ENCODE assay signal across 10 mouse cellular contexts in the genomic region with DNA sequence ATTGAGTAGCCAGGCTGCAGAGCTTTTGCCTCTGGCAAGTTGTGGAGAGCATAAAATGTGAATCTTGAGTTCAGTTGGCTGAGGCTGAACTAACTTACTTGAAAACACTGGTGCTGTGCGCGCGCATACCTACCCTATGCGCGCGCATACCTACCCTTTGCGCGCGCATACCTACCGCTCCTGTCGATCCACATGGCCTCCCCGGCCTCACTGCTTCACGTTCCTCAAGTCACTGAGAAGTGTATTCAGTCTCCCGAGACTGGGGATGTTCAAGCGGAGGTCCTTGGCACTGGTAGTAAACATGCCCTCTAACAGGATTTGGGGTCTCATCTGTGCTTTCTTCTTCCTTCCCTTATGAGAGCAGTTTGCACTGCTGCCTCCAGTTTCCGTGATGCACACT. TPM values are rescaled to one million over a fixed set of nuclear protein-coding genes. Genes with fewer than 3 reads are reported as not detected.
A peak's percentile ranks its signal among the peaks of the same experiment; 100 is the strongest.
DNase-seq lines count a peak whose midpoint lies in the region; ATAC-seq and TF ChIP-seq lines count a peak whose summit lies in the region.
"Had no signal": no experiment of that assay in that cellular context is flagged by ENCODE, and none has a peak within 500 bp of the region (broad histone marks: within the 10 kb centered on the region; RNA-seq: fewer than 3 reads in every experiment).

No protein-coding gene starts in this region.

- H3K9me3 ChIP-seq in heart, embryonic 12.5 days (replicated peaks), result peaks cover 2% of the 10 kb centered on the region; the same call in 1 of the 2 replicates
- H3K9me3 ChIP-seq in forebrain, postnatal 0 days (ENCODE audit: low read length), result no peaks in the 10 kb centered on the region
- H3K9me3 ChIP-seq in liver, embryonic 15.5 days (replicated peaks), result no peaks in the 10 kb centered on the region

- H3K4me3 ChIP-seq in heart, embryonic 12.5 days, result peak overlapping the region; percentile 41
- no peak overlapping the region for H3K4me3 ChIP-seq in forebrain, postnatal 0 days (ENCODE audit: low read depth, low read length)
- peak overlapping the region; percentile 37 for H3K4me3 ChIP-seq in liver, embryonic 15.5 days (replicated peaks)
- H3K4me3 ChIP-seq: myocyte had no signal

- no peaks in the 10 kb centered on the region for H3K27me3 ChIP-seq in heart, embryonic 12.5 days (replicated peaks)
- no peaks in the 10 kb centered on the region for H3K27me3 ChIP-seq in forebrain, postnatal 0 days (ENCODE audit: insufficient read depth, low read length)
- H3K27me3 ChIP-seq in liver, embryonic 15.5 days, result no peaks in the 10 kb centered on the region
- H3K27me3 ChIP-seq: CH12.LX had no signal

- no peak for TF ChIP-seq CTCF in forebrain, postnatal 0 days (IDR thresholded peaks at IDR 0.05; ENCODE audit: low read depth)

- ATAC-seq in heart, embryonic 12.5 days (ENCODE audit: insufficient number of reproducible peaks, low FRiP score), result 0 out of 2 replicates have a peak, but pooled peaks have one; percentile 29
- ATAC-seq in forebrain, postnatal 0 days, result no peak
- ATAC-seq in liver, embryonic 15.5 days (ENCODE audit: insufficient read depth), result peak; percentile 45; the same call in 1 of the 2 replicates

- H3K27ac ChIP-seq in heart, embryonic 12.5 days (ENCODE audit: poor library complexity, severe bottlenecking), result no peak overlapping the region
- H3K27ac ChIP-seq in forebrain, postnatal 0 days (ENCODE audit: low read depth, low read length), result no peak overlapping the region
- 0 out of 2 replicates have a peak overlapping the region, but pooled peaks have one; percentile 42 for H3K27ac ChIP-seq in liver, embryonic 15.5 days (replicated peaks)

- peaks cover 8% of the 10 kb centered on the region for H3K36me3 ChIP-seq in heart, embryonic 12.5 days
- H3K36me3 ChIP-seq in forebrain, postnatal 0 days (ENCODE audit: insufficient read depth), result peaks cover 9% of the 10 kb centered on the region
- peaks cover 86% of the 10 kb centered on the region for H3K36me3 ChIP-seq in liver, embryonic 15.5 days (replicated peaks)

- DNase-seq in heart, adult 9 months (ENCODE audit: low spot score in 2 of 2), result no peak
- peak; percentile 94 for DNase-seq in ES-CJ7 (ENCODE audit: low read depth, low spot score)
- DNase-seq in forebrain, postnatal 0 days, result no peak
- peak; percentile 81 for DNase-seq in testis, postnatal 14 days (ENCODE audit: low spot score)
- DNase-seq in cerebellum, adult 18-20 months, result no peak
- DNase-seq in left cerebral cortex, adult 9 months (ENCODE audit: low spot score in 2 of 2), result no peak

- H3K4me2 ChIP-seq in heart, embryonic 12.5 days, result peak overlapping the region; percentile 60
- 0 out of 2 replicates have a peak overlapping the region, but pooled peaks have one; percentile 5 for H3K4me2 ChIP-seq in forebrain, postnatal 0 days (ENCODE audit: low read depth)
- H3K4me2 ChIP-seq in liver, embryonic 15.5 days, result peak overlapping the region; percentile 53

- H3K4me1 ChIP-seq in heart, embryonic 12.5 days (replicated peaks), result no peaks in the 10 kb centered on the region
- no peaks in the 10 kb centered on the region for H3K4me1 ChIP-seq in forebrain, postnatal 0 days (ENCODE audit: insufficient read depth)
- H3K4me1 ChIP-seq in liver, embryonic 15.5 days (replicated peaks), result peaks cover 17% of the 10 kb centered on the region

- WGBS in heart, embryonic 12.5 days, result 25% methylated on average over 16 of the region's 16 CpGs
- 38% methylated on average over 16 of the region's 16 CpGs for WGBS in forebrain, postnatal 0 days
- WGBS in liver, embryonic 15.5 days (ENCODE audit: insufficient replicate concordance), result 43% methylated on average over 16 of the region's 16 CpGs

- peak overlapping the region; percentile 29; the same call in 1 of the 2 replicates for H3K9ac ChIP-seq in heart, embryonic 12.5 days
- no peak overlapping the region for H3K9ac ChIP-seq in forebrain, postnatal 0 days
- H3K9ac ChIP-seq in liver, embryonic 15.5 days, result no peak overlapping the region

RNA-seq across cellular contexts. Expression of gene Slc24a1, which starts 32.8 kb away (rescaled TPM):
- polyA plus RNA-seq in heart, embryonic 12.5 days (2016; fragmentation: Nextera tagmentation; extraction: Ambion mirVana), result 0.05 TPM in 2 replicates
- 0.08 and 0.24 TPM in 2 replicates for total RNA-seq in forebrain, postnatal 0 days (2014; rRNA removed)
- 0.15 and 0.34 TPM in 2 replicates for polyA plus RNA-seq in forebrain, postnatal 0 days (2015; fragmentation: Nextera tagmentation; extraction: Ambion mirVana)
- 0.05 and 0.06 TPM in 2 replicates for polyA plus RNA-seq in liver, embryonic 15.5 days (2015; fragmentation: Nextera tagmentation; extraction: Ambion mirVana)

RNA-seq across cellular contexts. Expression of gene Ints14, which starts 42.1 kb away (rescaled TPM):
- polyA plus RNA-seq in heart, embryonic 12.5 days (2016; fragmentation: Nextera tagmentation; extraction: Ambion mirVana), result 45.2 and 48.6 TPM in 2 replicates
- 33.9 and 37.5 TPM in 2 replicates for total RNA-seq in forebrain, postnatal 0 days (2014; rRNA removed)
- 33.4 and 34.6 TPM in 2 replicates for polyA plus RNA-seq in forebrain, postnatal 0 days (2015; fragmentation: Nextera tagmentation; extraction: Ambion mirVana)
- 20.8 and 21.0 TPM in 2 replicates for polyA plus RNA-seq in liver, embryonic 15.5 days (2015; fragmentation: Nextera tagmentation; extraction: Ambion mirVana)

Comparison
In these comparisons a context has a peak if more than half of its experiments do, and no peak if none do; other contexts are left out.
1. H3K4me2 ChIP-seq: peak in every context shown above with its lines; median percentile 60 in heart, embryonic 12.5 days; 53 in liver, embryonic 15.5 days; 5 in forebrain, postnatal 0 days.
2. DNase-seq: peak in ES-CJ7 (single experiment) and testis, postnatal 14 days (single experiment); none in heart, adult 9 months (0 of 2), forebrain, postnatal 0 days (single experiment), cerebellum, adult 18-20 months (0 of 2) and left cerebral cortex, adult 9 months (0 of 2).